Mouse (Mus musculus) heart, embryonic 12.5 days (tissue): ENCODE data around the gene Hoxa3. TPM values are rescaled to one million over a fixed set of nuclear protein-coding genes. Genes with fewer than 3 reads are reported as not detected.
A peak's percentile ranks its signal among the peaks of the same experiment; 100 is the strongest.

Source experiments
- ATAC-seq: fragments of 200-750 bp; cut with Nextera tagmentation; 2 replicates; pipeline ENCODE4 v1.8.0; 2017; ENCODE audit warnings: moderate TSS enrichment, moderate library complexity; ENCODE audit not compliant: insufficient number of reproducible peaks, low FRiP score
- H3K27ac ChIP-seq: fragments of 300-500 bp; sonication (generic); 2 replicates; pipeline ENCODE4 v1.5.1; 2016; ENCODE audit warnings: mild to moderate bottlenecking, moderate library complexity; ENCODE audit not compliant: poor library complexity, severe bottlenecking
- H3K27me3 ChIP-seq: fragments of 300-500 bp; sonication (generic); replicated peaks from 2 replicates; pipeline ENCODE4 v1.6.1; 2016; ENCODE audit warnings: mild to moderate bottlenecking, moderate library complexity
- H3K36me3 ChIP-seq: fragments of 300-500 bp; sonication (generic); 2 replicates; pipeline ENCODE4 v1.6.1; 2016; ENCODE audit warnings: mild to moderate bottlenecking, moderate library complexity
- H3K4me1 ChIP-seq: fragments of 300-500 bp; sonication (generic); replicated peaks from 2 replicates; pipeline ENCODE4 v1.6.1; 2016; ENCODE audit warnings: mild to moderate bottlenecking
- H3K4me2 ChIP-seq: fragments of 300-500 bp; sonication (generic); 2 replicates; pipeline ENCODE4 v1.6.1; 2016; ENCODE audit warnings: mild to moderate bottlenecking, moderate library complexity
- H3K4me3 ChIP-seq: fragments of 300-500 bp; sonication (generic); 2 replicates; pipeline ENCODE4 v1.5.1; 2016; ENCODE audit warnings: mild to moderate bottlenecking
- H3K9ac ChIP-seq: fragments of 300-500 bp; sonication (generic); 2 replicates; pipeline ENCODE4 v1.6.1; 2016; ENCODE audit warnings: mild to moderate bottlenecking, moderate library complexity
- H3K9me3 ChIP-seq: fragments of 300-500 bp; sonication (generic); replicated peaks from 2 replicates; pipeline ENCODE4 v1.6.1; 2016; ENCODE audit warnings: mild to moderate bottlenecking, moderate library complexity
- WGBS: fragments of 180-500 bp; shearing (Covaris S2); methylation state at CpG from one replicate; pipeline ENCODE4 v1.1.7; 2016; 5-methylcytosine and 5-hydroxymethylcytosine counted together
- polyA plus RNA-seq: library from polyadenylated mRNA; unstranded; fragments of >200 nt; fragmentation: Nextera tagmentation; extraction: Ambion mirVana; gene quantifications from 2 replicates; pipeline ENCODE4 v1.2.1, GENCODE M21; 2016

Gene Hoxa3
- polyA plus RNA-seq, 1 experiment from 2014 or later, result 0.80 TPM

- H3K9me3 ChIP-seq, result no peaks in the 10 kb centered on the region
- peaks cover 98% of the 10 kb centered on the region for H3K27me3 ChIP-seq
- 2% methylated on average over 30 of the region's 30 CpGs for WGBS
- no peak overlapping the region for H3K27ac ChIP-seq
- ATAC-seq, result no peak
- peaks cover 18% of the 10 kb centered on the region for H3K4me1 ChIP-seq
- H3K9ac ChIP-seq, result no peak overlapping the region
- H3K4me2 ChIP-seq, result no peak overlapping the region
- no peak overlapping the region for H3K4me3 ChIP-seq
- H3K36me3 ChIP-seq, result no peaks in the 10 kb centered on the region
Measured at GRCm38 (mm10) chr6:52215771-52216535, 2.8 kb upstream of the Hoxa3 start.

- H3K27ac ChIP-seq, result no peak overlapping the region
- 13% methylated on average over 3 of the region's 3 CpGs for WGBS
- no peak overlapping the region for H3K4me3 ChIP-seq
- peaks cover 96% of the 10 kb centered on the region for H3K27me3 ChIP-seq
- H3K36me3 ChIP-seq, result no peaks in the 10 kb centered on the region
- no peak for ATAC-seq
- no peaks in the 10 kb centered on the region for H3K9me3 ChIP-seq
- no peak overlapping the region for H3K9ac ChIP-seq
- peaks cover 18% of the 10 kb centered on the region for H3K4me1 ChIP-seq
- no peak overlapping the region for H3K4me2 ChIP-seq
Measured at GRCm38 (mm10) chr6:52215070-52215469, 1.9 kb upstream of the Hoxa3 start.

GRCm38 (mm10) chr6:52214271-52214670 lies 1.1 kb upstream of the Hoxa3 start:
- Histone ChIP-seq H3K4me1 (peaks cover 18% of the 10 kb centered on the region), H3K9me3 (no peaks in the 10 kb centered on the region), H3K4me2 (no peak overlapping the region), H3K4me3 (no peak overlapping the region), H3K27ac (no peak overlapping the region), H3K36me3 (no peaks in the 10 kb centered on the region), H3K27me3 (peaks cover 96% of the 10 kb centered on the region), H3K9ac (no peak overlapping the region)
- WGBS, result 10% methylated on average over 5 of the region's 5 CpGs
- no peak for ATAC-seq

DNA sequence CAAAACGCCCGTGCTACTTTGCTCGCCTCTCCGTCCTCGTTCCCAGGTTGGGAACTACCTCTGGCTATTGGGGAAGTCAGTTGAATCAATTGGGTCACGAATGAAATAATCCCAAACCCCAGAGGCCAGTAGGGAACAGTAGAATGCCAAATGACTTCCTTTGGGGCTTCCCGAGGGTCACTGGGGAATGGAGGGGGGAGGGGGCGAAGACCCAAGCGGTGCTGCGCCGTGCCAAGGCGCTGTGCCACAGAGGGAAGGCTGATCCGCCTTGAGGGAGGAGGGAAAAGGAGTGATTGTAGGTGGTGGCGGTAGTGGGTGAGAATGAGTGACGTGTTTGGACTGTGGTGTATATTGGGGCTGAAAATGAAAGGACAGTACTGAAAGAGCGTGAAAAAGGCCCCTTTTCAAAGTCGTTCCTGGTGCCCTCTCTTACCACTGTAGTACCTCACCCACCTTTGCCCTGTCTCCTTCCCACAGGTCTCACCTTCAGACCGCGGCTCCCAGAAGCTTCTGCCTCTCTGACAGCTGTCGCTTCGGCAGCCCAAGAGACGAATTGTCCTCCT lies 499 bp downstream of the Hoxa3 start:
- Histone ChIP-seq H3K27ac (no peak overlapping the region), H3K36me3 (no peaks in the 10 kb centered on the region), H3K27me3 (peaks cover 96% of the 10 kb centered on the region), H3K9ac (no peak overlapping the region), H3K4me1 (peaks cover 25% of the 10 kb centered on the region), H3K9me3 (no peaks in the 10 kb centered on the region), H3K4me2 (peak overlapping the region; percentile 51), H3K4me3 (peak overlapping the region; percentile 30)
- 2% methylated on average over 22 of the region's 22 CpGs for WGBS
- ATAC-seq, result no peak

DNA sequence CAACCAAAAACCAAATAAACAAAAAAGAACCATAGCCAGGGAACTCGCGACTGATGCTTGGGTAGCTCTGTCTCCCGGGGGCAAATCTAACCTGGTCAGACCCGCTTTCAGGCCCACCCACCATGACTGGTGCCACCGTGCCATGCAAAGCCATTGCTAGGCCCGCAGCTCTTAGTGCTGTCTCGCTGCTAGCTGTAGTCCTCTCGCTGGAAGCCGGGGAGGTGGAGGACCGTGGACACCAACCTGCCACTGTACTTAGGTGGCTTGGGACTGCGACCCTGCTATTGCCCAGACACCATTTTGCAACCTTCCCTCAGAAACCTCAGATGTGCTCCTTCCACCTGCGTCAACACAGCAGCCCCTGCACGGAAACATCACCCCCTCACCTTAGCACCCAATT lies 1.2 kb downstream of the Hoxa3 start:
- 4% methylated on average over 13 of the region's 13 CpGs for WGBS

GRCm38 (mm10) chr6:52211170-52211935 lies 1.8 kb downstream of the Hoxa3 start:
- H3K4me1 ChIP-seq, result peaks cover 16% of the 10 kb centered on the region
- ATAC-seq, result peak; percentile 54
- no peak overlapping the region for H3K27ac ChIP-seq

More for the DNA sequence above, 1.2 kb downstream of the Hoxa3 start:
- Histone ChIP-seq H3K9ac (no peak overlapping the region), H3K4me2 (no peak overlapping the region), H3K9me3 (no peaks in the 10 kb centered on the region), H3K4me3 (no peak overlapping the region), H3K27ac (no peak overlapping the region), H3K27me3 (peaks cover 96% of the 10 kb centered on the region), H3K36me3 (no peaks in the 10 kb centered on the region), H3K4me1 (peaks cover 19% of the 10 kb centered on the region)
- ATAC-seq, result no peak

GRCm38 (mm10) chr6:52209685-52210046 lies 3.5 kb downstream of the Hoxa3 start:
- H3K27me3 ChIP-seq, result peaks cover 96% of the 10 kb centered on the region
- no peak for ATAC-seq
- H3K4me1 ChIP-seq, result peaks cover 16% of the 10 kb centered on the region
- 8% methylated on average over 12 of the region's 12 CpGs for WGBS
- no peaks in the 10 kb centered on the region for H3K9me3 ChIP-seq
- no peaks in the 10 kb centered on the region for H3K36me3 ChIP-seq
- H3K27ac ChIP-seq, result no peak overlapping the region
- no peak overlapping the region for H3K9ac ChIP-seq
- no peak overlapping the region for H3K4me3 ChIP-seq
- no peak overlapping the region for H3K4me2 ChIP-seq

More at GRCm38 (mm10) chr6:52211170-52211935, 1.8 kb downstream of the Hoxa3 start:
- WGBS, result 2% methylated on average over 37 of the region's 37 CpGs
- Histone ChIP-seq H3K4me3 (no peak overlapping the region), H3K9me3 (no peaks in the 10 kb centered on the region), H3K36me3 (no peaks in the 10 kb centered on the region), H3K9ac (no peak overlapping the region), H3K27me3 (peaks cover 96% of the 10 kb centered on the region), H3K4me2 (0 out of 2 replicates have a peak overlapping the region, but pooled peaks have one; percentile 11)

DNA sequence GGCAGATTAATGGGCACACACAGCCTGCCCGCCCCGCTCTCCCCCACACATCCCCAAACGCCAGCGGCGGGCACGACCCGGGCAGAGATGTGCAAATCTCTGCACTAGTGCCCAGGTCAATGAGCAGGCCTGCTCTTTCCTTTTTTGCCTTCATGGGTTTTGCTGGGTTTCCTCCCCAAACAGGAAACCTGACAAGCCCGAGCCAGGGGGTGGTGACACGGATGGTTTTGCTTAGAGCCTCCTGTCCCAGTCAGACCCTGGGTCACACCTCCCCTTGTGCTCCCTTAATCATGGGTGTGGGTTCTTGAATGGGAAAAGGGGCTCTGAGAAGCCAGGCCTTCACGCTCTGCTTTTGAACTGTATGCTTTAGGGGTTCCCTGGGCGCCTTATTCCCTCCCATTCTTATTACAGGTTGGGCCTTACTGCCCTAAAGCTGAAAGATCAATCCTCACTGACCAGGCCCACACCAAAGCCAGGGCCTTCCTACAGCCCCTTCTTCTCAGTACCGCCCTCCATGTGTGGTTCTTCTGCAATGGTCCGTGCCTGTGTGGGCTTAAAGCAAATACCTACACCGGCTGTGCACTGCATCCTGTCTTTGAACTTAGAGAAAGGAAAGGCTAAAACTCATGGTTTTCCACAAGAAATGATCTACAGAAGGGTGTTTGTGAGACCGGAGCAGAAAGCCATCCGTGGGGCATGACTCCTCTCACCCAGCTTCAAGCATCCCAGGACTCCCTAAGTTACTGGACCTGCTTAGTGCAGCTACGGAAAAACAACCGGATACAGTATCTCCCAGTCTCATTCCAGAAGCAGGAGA lies 4.1 kb downstream of the Hoxa3 start:
- 5% methylated on average over 18 of the region's 18 CpGs for WGBS
- no peaks in the 10 kb centered on the region for H3K9me3 ChIP-seq
- no peak for ATAC-seq
- peaks cover 22% of the 10 kb centered on the region for H3K4me1 ChIP-seq
- peak overlapping the region; percentile 25 for H3K4me3 ChIP-seq
- H3K9ac ChIP-seq, result no peak overlapping the region
- peaks cover 96% of the 10 kb centered on the region for H3K27me3 ChIP-seq
- H3K36me3 ChIP-seq, result no peaks in the 10 kb centered on the region
- H3K27ac ChIP-seq, result no peak overlapping the region
- H3K4me2 ChIP-seq, result peak overlapping the region; percentile 49

GRCm38 (mm10) chr6:52208072-52208867 lies 4.9 kb downstream of the Hoxa3 start, which contains the start of gene Hoxa6:
Gene Hoxa6 (minus strand): TSS chr6:52208722.
- no peak within 1 kb of the TSS for H3K27ac ChIP-seq
- no peaks in the 10 kb centered on the region for H3K9me3 ChIP-seq
- no peaks in the 10 kb centered on the region for H3K36me3 ChIP-seq
- H3K4me1 ChIP-seq, result peaks cover 30% of the 10 kb centered on the region
- H3K4me2 ChIP-seq, result peak within 1 kb of the TSS; percentile 49
- WGBS, result 1% methylated on average over 47 of the region's 47 CpGs
- peak within 1 kb of the TSS; percentile 25 for H3K4me3 ChIP-seq
- peaks cover 98% of the 10 kb centered on the region for H3K27me3 ChIP-seq
- H3K9ac ChIP-seq, result no peak within 1 kb of the TSS
- ATAC-seq, result no peak

GRCm38 (mm10) chr6:52207684-52207976 lies 5.5 kb downstream of the Hoxa3 start:
- no peak overlapping the region for H3K9ac ChIP-seq
- H3K4me2 ChIP-seq, result no peak overlapping the region
- no peaks in the 10 kb centered on the region for H3K36me3 ChIP-seq
- peaks cover 98% of the 10 kb centered on the region for H3K27me3 ChIP-seq
- H3K27ac ChIP-seq, result no peak overlapping the region
- no peaks in the 10 kb centered on the region for H3K9me3 ChIP-seq
- no peak for ATAC-seq
- H3K4me3 ChIP-seq, result no peak overlapping the region
- peaks cover 26% of the 10 kb centered on the region for H3K4me1 ChIP-seq
